Mouse (Mus musculus) heart, embryonic 12.5 days (tissue): ENCODE data around the gene Usp8. TPM values are rescaled to one million over a fixed set of nuclear protein-coding genes. Genes with fewer than 3 reads are reported as not detected.

Experiments
- ATAC-seq: fragments of 200-750 bp; cut with Nextera tagmentation; 2 replicates; pipeline ENCODE4 v1.8.0; 2017; ENCODE audit warnings: moderate TSS enrichment, moderate library complexity; ENCODE audit not compliant: insufficient number of reproducible peaks, low FRiP score
- H3K27ac ChIP-seq: fragments of 300-500 bp; sonication (generic); 2 replicates; pipeline ENCODE4 v1.5.1; 2016; ENCODE audit warnings: mild to moderate bottlenecking, moderate library complexity; ENCODE audit not compliant: poor library complexity, severe bottlenecking
- H3K27me3 ChIP-seq: fragments of 300-500 bp; sonication (generic); replicated peaks from 2 replicates; pipeline ENCODE4 v1.6.1; 2016; ENCODE audit warnings: mild to moderate bottlenecking, moderate library complexity
- H3K36me3 ChIP-seq: fragments of 300-500 bp; sonication (generic); 2 replicates; pipeline ENCODE4 v1.6.1; 2016; ENCODE audit warnings: mild to moderate bottlenecking, moderate library complexity
- H3K4me1 ChIP-seq: fragments of 300-500 bp; sonication (generic); replicated peaks from 2 replicates; pipeline ENCODE4 v1.6.1; 2016; ENCODE audit warnings: mild to moderate bottlenecking
- H3K4me2 ChIP-seq: fragments of 300-500 bp; sonication (generic); 2 replicates; pipeline ENCODE4 v1.6.1; 2016; ENCODE audit warnings: mild to moderate bottlenecking, moderate library complexity
- H3K4me3 ChIP-seq: fragments of 300-500 bp; sonication (generic); 2 replicates; pipeline ENCODE4 v1.5.1; 2016; ENCODE audit warnings: mild to moderate bottlenecking
- H3K9ac ChIP-seq: fragments of 300-500 bp; sonication (generic); 2 replicates; pipeline ENCODE4 v1.6.1; 2016; ENCODE audit warnings: mild to moderate bottlenecking, moderate library complexity
- H3K9me3 ChIP-seq: fragments of 300-500 bp; sonication (generic); replicated peaks from 2 replicates; pipeline ENCODE4 v1.6.1; 2016; ENCODE audit warnings: mild to moderate bottlenecking, moderate library complexity
- WGBS: fragments of 180-500 bp; shearing (Covaris S2); methylation state at CpG from one replicate; pipeline ENCODE4 v1.1.7; 2016; 5-methylcytosine and 5-hydroxymethylcytosine counted together
- polyA plus RNA-seq: library from polyadenylated mRNA; unstranded; fragments of >200 nt; fragmentation: Nextera tagmentation; extraction: Ambion mirVana; gene quantifications from 2 replicates; pipeline ENCODE4 v1.2.1, GENCODE M21; 2016

Gene Usp8
- polyA plus RNA-seq, 1 experiment from 2014 or later: 37.5 TPM

- Histone ChIP-seq H3K27ac (no peak overlapping the region), H3K4me1 (no peaks in the 10 kb centered on the region)
- 84% methylated on average over 4 of the region's 4 CpGs for WGBS
Observed at GRCm38 (mm10) chr2:126778806-126779205, 71.7 kb downstream of the Usp8 start.

GRCm38 (mm10) chr2:126780286-126780685 lies 73.2 kb downstream of the Usp8 start:
- H3K27me3 ChIP-seq: no peaks in the 10 kb centered on the region
- WGBS: 79% methylated on average over 10 of the region's 10 CpGs

More at GRCm38 (mm10) chr2:126778806-126779205, 71.7 kb downstream of the Usp8 start:
- H3K9me3 ChIP-seq: no peaks in the 10 kb centered on the region
- no peaks in the 10 kb centered on the region for H3K36me3 ChIP-seq
- no peak overlapping the region for H3K4me2 ChIP-seq
- no peak for ATAC-seq
- no peak overlapping the region for H3K4me3 ChIP-seq
- H3K9ac ChIP-seq: no peak overlapping the region
- H3K27me3 ChIP-seq: no peaks in the 10 kb centered on the region

GRCm38 (mm10) chr2:126781478-126781877 lies 74.3 kb downstream of the Usp8 start:
- Histone ChIP-seq H3K4me2 (no peak overlapping the region), H3K4me3 (no peak overlapping the region), H3K36me3 (no peaks in the 10 kb centered on the region), H3K9ac (no peak overlapping the region), H3K4me1 (no peaks in the 10 kb centered on the region), H3K9me3 (no peaks in the 10 kb centered on the region), H3K27ac (no peak overlapping the region), H3K27me3 (no peaks in the 10 kb centered on the region)
- no peak for ATAC-seq
- 72% methylated on average over 1 of the region's 1 CpGs for WGBS

More at GRCm38 (mm10) chr2:126780286-126780685, 73.2 kb downstream of the Usp8 start:
- no peaks in the 10 kb centered on the region for H3K9me3 ChIP-seq
- H3K27ac ChIP-seq: no peak overlapping the region
- ATAC-seq: no peak
- H3K4me3 ChIP-seq: no peak overlapping the region
- no peaks in the 10 kb centered on the region for H3K4me1 ChIP-seq
- H3K36me3 ChIP-seq: no peaks in the 10 kb centered on the region
- H3K9ac ChIP-seq: no peak overlapping the region; the same call in 1 of the 2 replicates
- no peak overlapping the region for H3K4me2 ChIP-seq

- Histone ChIP-seq H3K4me1 (no peaks in the 10 kb centered on the region), H3K9me3 (no peaks in the 10 kb centered on the region), H3K4me2 (no peak overlapping the region), H3K27me3 (no peaks in the 10 kb centered on the region), H3K36me3 (no peaks in the 10 kb centered on the region), H3K4me3 (no peak overlapping the region), H3K27ac (no peak overlapping the region), H3K9ac (no peak overlapping the region)
- WGBS: 73% methylated on average over 3 of the region's 3 CpGs
- no peak for ATAC-seq
Observed at GRCm38 (mm10) chr2:126782433-126782832, 75.3 kb downstream of the Usp8 start.

GRCm38 (mm10) chr2:126783370-126783769 lies 76.2 kb downstream of the Usp8 start, which contains the start of gene Usp50:
Gene Usp50 (minus strand): TSS chr2:126783470.
- no peak within 1 kb of the TSS for H3K9ac ChIP-seq
- H3K9me3 ChIP-seq: no peaks in the 10 kb centered on the region
- ATAC-seq: no peak
- peaks cover 7% of the 10 kb centered on the region for H3K4me1 ChIP-seq
- H3K36me3 ChIP-seq: no peaks in the 10 kb centered on the region
- H3K27me3 ChIP-seq: no peaks in the 10 kb centered on the region
- no peak within 1 kb of the TSS for H3K27ac ChIP-seq
- no peak within 1 kb of the TSS for H3K4me2 ChIP-seq
- WGBS: 65% methylated on average over 4 of the region's 4 CpGs
- H3K4me3 ChIP-seq: no peak within 1 kb of the TSS

GRCm38 (mm10) chr2:126787721-126788342 lies 80.7 kb downstream of the Usp8 start:
- no peak overlapping the region for H3K27ac ChIP-seq
- 54% methylated on average over 9 of the region's 9 CpGs for WGBS
- ATAC-seq: 0 out of 2 replicates have a peak, but pooled peaks have one; percentile 36

GRCm38 (mm10) chr2:126792611-126793010 lies 85.5 kb downstream of the Usp8 start:
- no peaks in the 10 kb centered on the region for H3K27me3 ChIP-seq
- H3K9ac ChIP-seq: no peak overlapping the region
- ATAC-seq: no peak
- WGBS: 75% methylated on average over 5 of the region's 5 CpGs
- peaks cover 61% of the 10 kb centered on the region for H3K36me3 ChIP-seq
- no peak overlapping the region for H3K27ac ChIP-seq
- peaks cover 6% of the 10 kb centered on the region for H3K4me1 ChIP-seq
- H3K9me3 ChIP-seq: no peaks in the 10 kb centered on the region
- no peak overlapping the region for H3K4me3 ChIP-seq
- H3K4me2 ChIP-seq: no peak overlapping the region

More at GRCm38 (mm10) chr2:126787721-126788342, 80.7 kb downstream of the Usp8 start:
- Histone ChIP-seq H3K27me3 (no peaks in the 10 kb centered on the region), H3K9ac (no peak overlapping the region), H3K9me3 (no peaks in the 10 kb centered on the region), H3K36me3 (peaks cover 30% of the 10 kb centered on the region), H3K4me1 (peaks cover 7% of the 10 kb centered on the region), H3K4me2 (no peak overlapping the region), H3K4me3 (no peak overlapping the region)

- no peak overlapping the region for H3K4me3 ChIP-seq
- no peak overlapping the region for H3K4me2 ChIP-seq
- H3K27ac ChIP-seq: no peak overlapping the region
- 85% methylated on average over 3 of the region's 3 CpGs for WGBS
- no peaks in the 10 kb centered on the region for H3K27me3 ChIP-seq
- peaks cover 67% of the 10 kb centered on the region for H3K36me3 ChIP-seq
- no peaks in the 10 kb centered on the region for H3K9me3 ChIP-seq
- no peak overlapping the region for H3K9ac ChIP-seq
- ATAC-seq: no peak
- H3K4me1 ChIP-seq: no peaks in the 10 kb centered on the region
Observed at GRCm38 (mm10) chr2:126795708-126796107, 88.6 kb downstream of the Usp8 start.

GRCm38 (mm10) chr2:126798455-126798854 lies 91.3 kb downstream of the Usp8 start:
- H3K27me3 ChIP-seq: no peaks in the 10 kb centered on the region
- no peak overlapping the region for H3K27ac ChIP-seq
- H3K4me1 ChIP-seq: no peaks in the 10 kb centered on the region
- H3K9me3 ChIP-seq: no peaks in the 10 kb centered on the region
- H3K4me3 ChIP-seq: no peak overlapping the region
- H3K4me2 ChIP-seq: no peak overlapping the region
- 88% methylated on average over 5 of the region's 5 CpGs for WGBS
- H3K36me3 ChIP-seq: peaks cover 67% of the 10 kb centered on the region
- ATAC-seq: no peak
- H3K9ac ChIP-seq: no peak overlapping the region

GRCm38 (mm10) chr2:126801980-126802379 lies 94.9 kb downstream of the Usp8 start:
- Histone ChIP-seq H3K4me2 (no peak overlapping the region), H3K27me3 (no peaks in the 10 kb centered on the region), H3K9me3 (no peaks in the 10 kb centered on the region), H3K27ac (no peak overlapping the region), H3K4me1 (no peaks in the 10 kb centered on the region), H3K36me3 (peaks cover 64% of the 10 kb centered on the region), H3K9ac (no peak overlapping the region), H3K4me3 (no peak overlapping the region)
- no peak for ATAC-seq
- WGBS: 83% methylated on average over 3 of the region's 3 CpGs
